Mouse (Mus musculus) E14TG2a.4 (cell line): ENCODE data around the gene Med1.

Experiments used
- CTCF ChIP-seq: conservative IDR thresholded peaks from 2 replicates; pipeline ENCODE4 v1.5.1; 2014; ENCODE audit warnings: low read length
- NANOG ChIP-seq: IDR thresholded peaks from 2 replicates; pipeline ENCODE4 v1.6.1; 2014; ENCODE audit warnings: borderline replicate concordance, low read length, mixed read lengths
- POU5F1 ChIP-seq: IDR thresholded peaks from 2 replicates; pipeline ENCODE4 v1.6.1; 2014; ENCODE audit warnings: low read length, borderline replicate concordance

DNA sequence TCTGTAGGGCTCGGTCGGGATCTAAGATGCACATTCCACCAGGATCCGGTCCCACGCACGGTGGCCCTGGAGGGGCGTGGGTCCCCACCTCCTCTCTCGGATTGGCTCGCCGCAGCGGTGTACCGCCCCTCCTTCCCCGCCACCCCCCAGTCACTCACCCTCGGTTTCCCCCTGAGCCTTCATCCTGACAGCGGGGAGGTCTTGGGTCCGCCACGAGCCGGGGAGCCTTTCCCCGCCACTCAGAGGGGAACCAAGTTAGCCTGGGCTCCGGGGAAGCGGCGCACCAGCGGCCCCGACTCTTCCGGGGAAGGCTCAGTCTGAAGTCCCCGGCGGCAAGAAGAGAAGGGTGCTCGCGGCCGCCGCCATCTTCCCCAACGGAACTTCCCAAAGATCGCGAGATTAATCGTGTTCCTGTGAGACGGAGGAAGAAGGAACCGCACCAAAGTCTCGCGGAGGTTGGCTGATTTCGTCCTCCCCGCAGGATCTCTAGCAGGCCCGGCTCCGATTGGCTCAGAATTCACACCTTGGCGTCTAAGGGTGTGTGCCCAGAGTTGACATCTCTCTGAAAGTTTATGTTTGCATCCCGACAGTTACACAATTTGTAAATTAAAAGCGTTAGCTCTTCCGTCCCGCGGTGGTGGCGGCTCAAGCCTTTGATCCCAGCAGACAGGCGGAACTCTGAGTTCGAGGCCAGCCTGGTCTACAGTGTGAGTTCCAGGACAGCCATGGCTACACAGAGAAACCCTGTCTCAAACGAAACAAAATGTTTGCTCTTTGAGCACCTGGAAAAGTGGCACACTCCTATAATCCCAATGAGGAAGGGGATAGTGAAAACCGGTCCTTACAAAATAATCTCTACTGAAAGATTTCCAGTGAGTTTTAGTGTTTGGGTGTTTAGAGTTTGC, at the start of gene Med1:
- no peak for TF ChIP-seq CTCF
- TF ChIP-seq POU5F1 = no peak
- TF ChIP-seq NANOG = no peak
